Mouse (Mus musculus) lung, postnatal 0 days (tissue): ENCODE measurements around the gene Dusp6. TPM values are rescaled to one million over a fixed set of nuclear protein-coding genes. Genes with fewer than 3 reads are reported as not detected.

Experiments used
- ATAC-seq: fragments of 200-750 bp; cut with Nextera tagmentation; 2 replicates; pipeline ENCODE4 v1.8.0; 2017; ENCODE audit warnings: moderate library complexity
- DNase-seq: peaks from one replicate; pipeline ENCODE4 v3.0.0-alpha.2; 2016; ENCODE audit warnings: low spot score
- H3K27ac ChIP-seq: fragments of 300-500 bp; sonication (generic); 2 replicates; pipeline ENCODE4 v1.5.1; 2014; ENCODE audit warnings: antibody characterized with exemption, mild to moderate bottlenecking, low read length, mixed read lengths
- H3K27me3 ChIP-seq: fragments of 300-500 bp; sonication (generic); replicated peaks from 2 replicates; pipeline ENCODE4 v1.6.1; 2014; ENCODE audit warnings: low read length, mixed read lengths; ENCODE audit not compliant: insufficient read depth
- H3K36me3 ChIP-seq: fragments of 300-500 bp; sonication (generic); 2 replicates; pipeline ENCODE4 v1.6.1; 2014; ENCODE audit warnings: low read length, mixed read lengths; ENCODE audit not compliant: insufficient read depth
- H3K4me1 ChIP-seq: fragments of 300-500 bp; sonication (generic); 2 replicates; pipeline ENCODE4 v1.6.1; 2014; ENCODE audit warnings: antibody characterized with exemption, low read depth, low read length, mixed read lengths; ENCODE audit not compliant: insufficient read depth
- H3K4me2 ChIP-seq: fragments of 300-500 bp; sonication (generic); replicated peaks from 2 replicates; pipeline ENCODE4 v1.6.1; 2014; ENCODE audit warnings: low read depth, mild to moderate bottlenecking, low read length, moderate library complexity, mixed read lengths
- H3K4me3 ChIP-seq: fragments of 300-500 bp; sonication (generic); 2 replicates; pipeline ENCODE4 v1.5.1; 2014; ENCODE audit warnings: low read depth, low read length
- H3K9ac ChIP-seq: fragments of 300-500 bp; sonication (generic); replicated peaks from 2 replicates; pipeline ENCODE4 v1.6.1; 2014; ENCODE audit warnings: low read depth, mild to moderate bottlenecking
- H3K9me3 ChIP-seq: fragments of 300-500 bp; sonication (generic); 2 replicates; pipeline ENCODE4 v1.6.1; 2016; ENCODE audit warnings: low read length, mixed read lengths
- CTCF ChIP-seq: IDR thresholded peaks from 2 replicates; pipeline ENCODE4 v1.5.1; 2016; ENCODE audit warnings: antibody characterized with exemption, mild to moderate bottlenecking
- EP300 ChIP-seq: IDR thresholded peaks from 2 replicates; pipeline ENCODE4 v1.6.1; 2016; ENCODE audit warnings: antibody characterized with exemption, mild to moderate bottlenecking, control low read depth
- WGBS: fragments of 180-500 bp; shearing (Covaris S2); extraction: QIAGEN DNeasy Blood & Tissue Kit; methylation state at CpG from one replicate; pipeline ENCODE4 v1.1.7; 2014; 5-methylcytosine and 5-hydroxymethylcytosine counted together
- polyA plus RNA-seq: library from polyadenylated mRNA; unstranded; fragments of >200 nt; fragmentation: Nextera tagmentation; extraction: Ambion mirVana; gene quantifications from 2 replicates; pipeline ENCODE4 v1.2.1, GENCODE M21; 2015

Dusp6 gene
- polyA plus RNA-seq, 1 experiment from 2014 or later = 49.7 TPM

DNA sequence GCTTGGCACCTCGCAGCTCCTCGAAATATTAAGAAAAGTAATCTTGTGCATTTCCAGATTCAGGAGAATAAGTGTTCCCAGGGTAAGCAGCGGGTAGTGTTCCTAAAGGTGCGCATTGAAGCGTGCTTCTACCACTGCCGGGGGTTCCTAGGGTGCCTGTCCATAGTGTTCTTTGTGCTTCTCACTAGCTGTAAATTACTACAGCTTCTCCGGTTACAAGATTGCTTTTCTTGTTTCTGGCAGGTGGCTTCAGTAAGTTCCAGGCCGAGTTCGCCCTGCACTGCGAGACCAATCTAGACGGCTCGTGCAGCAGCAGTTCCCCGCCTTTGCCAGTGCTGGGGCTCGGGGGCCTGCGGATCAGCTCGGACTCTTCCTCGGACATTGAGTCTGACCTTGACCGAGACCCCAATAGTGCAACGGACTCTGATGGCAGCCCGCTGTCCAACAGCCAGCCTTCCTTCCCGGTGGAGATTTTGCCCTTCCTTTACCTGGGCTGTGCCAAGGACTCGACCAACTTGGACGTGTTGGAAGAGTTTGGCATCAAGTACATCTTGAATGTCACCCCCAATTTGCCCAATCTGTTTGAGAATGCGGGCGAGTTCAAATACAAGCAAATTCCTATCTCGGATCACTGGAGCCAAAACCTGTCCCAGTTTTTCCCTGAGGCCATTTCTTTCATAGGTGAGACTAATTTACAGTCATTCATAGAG, 1.4 kb downstream of the Dusp6 start:
- TF ChIP-seq EP300 (no peak), CTCF (no peak)
- H3K9me3 ChIP-seq = no peaks in the 10 kb centered on the region
- peak; percentile 53 for DNase-seq
- under 1% methylated on average over 26 of the region's 26 CpGs for WGBS
- peak overlapping the region; percentile 73 for H3K4me2 ChIP-seq
- peak overlapping the region; percentile 90 for H3K4me3 ChIP-seq
- peak overlapping the region; percentile 92 for H3K9ac ChIP-seq
- peak overlapping the region; percentile 98 for H3K27ac ChIP-seq
- no peak for ATAC-seq
- H3K36me3 ChIP-seq = no peaks in the 10 kb centered on the region
- peaks cover 16% of the 10 kb centered on the region; the same call in 1 of the 2 replicates for H3K4me1 ChIP-seq
- H3K27me3 ChIP-seq = no peaks in the 10 kb centered on the region

DNA sequence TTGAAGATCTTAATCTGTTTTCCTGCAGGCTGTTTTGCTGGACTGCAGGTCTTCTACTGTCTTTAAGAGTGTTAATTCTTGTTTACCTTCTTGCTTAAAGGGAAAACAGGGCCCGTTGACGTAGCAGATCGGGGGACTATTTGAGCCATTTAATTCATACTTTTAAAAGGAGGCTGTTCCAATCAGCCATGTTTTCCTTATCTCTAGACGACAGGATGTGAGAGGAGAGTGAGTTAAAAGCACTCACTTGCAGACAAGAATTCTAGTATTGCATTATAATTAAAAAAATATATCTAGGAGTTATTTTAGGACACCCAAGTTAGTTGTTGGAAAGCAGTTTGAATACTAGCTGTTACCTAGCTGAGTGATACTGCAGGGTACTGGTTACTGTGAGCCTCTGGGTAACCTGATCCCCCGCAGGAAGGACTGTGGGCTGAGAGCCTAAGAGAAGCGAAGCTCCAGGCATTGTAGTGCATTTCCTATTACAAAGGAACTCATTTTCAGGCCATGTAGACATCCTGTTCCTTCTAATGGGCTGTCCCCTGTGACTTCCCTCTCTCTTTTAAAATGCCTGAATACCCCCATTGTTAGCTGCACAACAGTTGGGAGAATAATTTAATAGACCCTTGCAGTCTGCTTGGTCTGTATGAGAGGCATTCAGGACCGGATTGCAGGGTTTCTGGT, 2.1 kb downstream of the Dusp6 start:
- ATAC-seq (no peak), DNase-seq (peak; percentile 72)
- Histone ChIP-seq H3K27ac (peak overlapping the region; percentile 98), H3K27me3 (no peaks in the 10 kb centered on the region), H3K4me2 (peak overlapping the region; percentile 73), H3K4me1 (peaks cover 18% of the 10 kb centered on the region; the same call in 1 of the 2 replicates), H3K9me3 (no peaks in the 10 kb centered on the region), H3K4me3 (peak overlapping the region; percentile 90), H3K9ac (peak overlapping the region; percentile 92), H3K36me3 (no peaks in the 10 kb centered on the region)
- TF ChIP-seq CTCF (no peak), EP300 (no peak; the same call in 1 of the 2 replicates)
- WGBS = 5% methylated on average over 7 of the region's 7 CpGs

- H3K9ac ChIP-seq = peak overlapping the region; percentile 92
- peak overlapping the region; percentile 98 for H3K27ac ChIP-seq
- peak; percentile 38 for DNase-seq
- peaks cover 21% of the 10 kb centered on the region; the same call in 1 of the 2 replicates for H3K4me1 ChIP-seq
- WGBS = 10% methylated on average over 14 of the region's 14 CpGs
- ATAC-seq = no peak
- TF ChIP-seq EP300 (no peak), CTCF (no peak)
- no peaks in the 10 kb centered on the region for H3K9me3 ChIP-seq
- H3K4me2 ChIP-seq = peak overlapping the region; percentile 73
- H3K4me3 ChIP-seq = peak overlapping the region; percentile 90
- no peaks in the 10 kb centered on the region for H3K36me3 ChIP-seq
- no peaks in the 10 kb centered on the region for H3K27me3 ChIP-seq
Measured at GRCm38 (mm10) chr10:99266025-99266424, 3.0 kb downstream of the Dusp6 start.

- Histone ChIP-seq H3K36me3 (no peaks in the 10 kb centered on the region), H3K9ac (no peak overlapping the region), H3K9me3 (no peaks in the 10 kb centered on the region), H3K27me3 (no peaks in the 10 kb centered on the region), H3K4me2 (peak overlapping the region; percentile 73; the same call in 1 of the 2 replicates), H3K4me1 (peaks cover 21% of the 10 kb centered on the region; the same call in 1 of the 2 replicates), H3K27ac (peak overlapping the region; percentile 83), H3K4me3 (0 out of 2 replicates have a peak overlapping the region, but pooled peaks have one; percentile 17)
- ATAC-seq = no peak
- TF ChIP-seq EP300 (no peak), CTCF (no peak)
- DNase-seq = no peak
- WGBS = 18% methylated on average over 1 of the region's 1 CpGs
Measured at GRCm38 (mm10) chr10:99267621-99268020, 4.6 kb downstream of the Dusp6 start.

DNA sequence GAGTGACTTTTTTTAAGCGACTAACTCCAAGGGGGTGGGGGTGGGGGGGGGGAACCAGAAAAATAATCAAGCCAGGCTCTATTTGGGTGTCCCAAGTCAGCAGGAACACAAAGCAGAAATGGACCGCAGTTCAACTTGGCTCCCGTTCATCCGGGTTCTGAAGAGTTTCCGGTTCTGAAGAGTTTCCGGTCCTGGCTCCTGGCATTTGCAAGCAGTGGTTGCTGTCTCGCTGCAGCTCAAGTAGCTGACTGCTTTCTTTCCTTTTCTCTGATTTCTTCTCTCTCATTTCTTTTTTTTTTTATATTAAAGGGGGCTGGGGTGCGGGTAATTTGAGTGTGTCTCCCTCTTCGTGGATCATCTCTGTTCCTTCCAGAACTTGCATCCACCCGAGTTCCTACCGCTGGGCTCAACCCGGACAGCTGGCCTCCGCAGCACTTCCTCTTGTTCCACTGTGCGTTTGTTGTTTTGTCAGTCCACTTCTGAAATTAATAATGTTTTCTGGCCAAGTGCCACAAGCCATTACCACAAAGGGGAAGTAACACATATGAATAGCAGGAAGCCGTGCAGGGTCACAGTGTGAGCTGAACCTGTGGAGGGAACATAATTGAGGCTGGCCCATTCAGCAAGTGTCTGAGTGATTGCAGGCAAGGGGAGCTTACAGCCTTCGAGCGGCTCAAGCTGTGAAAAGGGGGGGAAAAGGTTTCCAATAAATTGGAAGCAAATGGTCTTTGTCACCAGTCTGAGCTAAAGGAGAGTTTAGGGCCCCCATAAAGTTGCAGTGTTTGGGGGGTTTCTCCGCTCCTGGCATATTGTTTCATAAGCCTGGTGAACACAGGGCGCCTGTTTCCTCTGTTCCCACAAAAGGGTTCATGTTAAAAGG, 5.6 kb downstream of the Dusp6 start:
- Histone ChIP-seq H3K4me1 (peaks cover 21% of the 10 kb centered on the region; the same call in 1 of the 2 replicates), H3K4me3 (peak overlapping the region; percentile 17; the same call in 1 of the 2 replicates), H3K36me3 (no peaks in the 10 kb centered on the region), H3K4me2 (peak overlapping the region; percentile 73), H3K9ac (no peak overlapping the region), H3K27me3 (no peaks in the 10 kb centered on the region), H3K27ac (peak overlapping the region; percentile 83), H3K9me3 (no peaks in the 10 kb centered on the region)
- DNase-seq (peak; percentile 91), ATAC-seq (peak; percentile 68)
- TF ChIP-seq EP300 (peak; percentile 92), CTCF (no peak)
- 18% methylated on average over 19 of the region's 19 CpGs for whole genome bisulfite sequencing
